Mouse (Mus musculus) neural tube, embryonic 11.5 days (tissue): ENCODE measurements around the gene Pex10. TPM values are rescaled to one million over a fixed set of nuclear protein-coding genes. Genes with fewer than 3 reads are reported as not detected.

Experiments used
- ATAC-seq: fragments of 200-750 bp; cut with Nextera tagmentation; 2 replicates; pipeline ENCODE4 v1.8.0; 2017; ENCODE audit warnings: moderate number of reproducible peaks, mild to moderate bottlenecking, moderate TSS enrichment, moderate library complexity; ENCODE audit not compliant: insufficient read depth, low FRiP score, low TSS enrichment
- DNase-seq: peaks from one replicate; pipeline ENCODE4 v3.0.0-alpha.2; 2015; ENCODE audit warnings: low spot score
- H3K27ac ChIP-seq: fragments of 300-500 bp; sonication (generic); 2 replicates; pipeline ENCODE4 v1.5.1; 2014; ENCODE audit warnings: low read depth, mild to moderate bottlenecking, low read length
- H3K27me3 ChIP-seq: fragments of 300-500 bp; sonication (generic); 2 replicates; pipeline ENCODE4 v1.6.1; 2014; ENCODE audit warnings: mild to moderate bottlenecking, low read length, mixed read lengths; ENCODE audit not compliant: control insufficient read depth, insufficient read depth
- H3K36me3 ChIP-seq: fragments of 300-500 bp; sonication (generic); 2 replicates; pipeline ENCODE4 v1.6.1; 2014; ENCODE audit warnings: mild to moderate bottlenecking, low read length, moderate library complexity, mixed read lengths; ENCODE audit not compliant: control insufficient read depth, insufficient read depth
- H3K4me1 ChIP-seq: fragments of 300-500 bp; sonication (generic); 2 replicates; pipeline ENCODE4 v1.6.1; 2014; ENCODE audit warnings: low read length, mixed read lengths; ENCODE audit not compliant: control insufficient read depth, insufficient read depth
- H3K4me2 ChIP-seq: fragments of 300-500 bp; sonication (generic); 2 replicates; pipeline ENCODE4 v1.6.1; 2014; ENCODE audit warnings: low read depth, mild to moderate bottlenecking, moderate library complexity
- H3K4me3 ChIP-seq: fragments of 300-500 bp; sonication (generic); 2 replicates; pipeline ENCODE4 v1.5.1; 2014; ENCODE audit warnings: low read depth, low read length
- H3K9ac ChIP-seq: fragments of 300-500 bp; sonication (generic); 2 replicates; pipeline ENCODE4 v1.6.1; 2014; ENCODE audit warnings: mild to moderate bottlenecking, low read length
- H3K9me3 ChIP-seq: fragments of 300-500 bp; sonication (generic); 2 replicates; pipeline ENCODE4 v1.6.1; 2016; ENCODE audit warnings: low read length; ENCODE audit not compliant: control insufficient read depth
- WGBS: fragments of 180-500 bp; shearing (Covaris S2); extraction: QIAGEN DNeasy Blood & Tissue Kit; methylation state at CpG from one replicate; pipeline ENCODE4 v1.1.7; 2014; 5-methylcytosine and 5-hydroxymethylcytosine counted together
- polyA plus RNA-seq: library from polyadenylated mRNA; unstranded; fragments of >200 nt; fragmentation: Nextera tagmentation; extraction: Ambion mirVana; gene quantifications from 2 replicates; pipeline ENCODE4 v1.2.1, GENCODE M21; 2014

Pex10 gene
- polyA plus RNA-seq, 1 experiment from 2014 or later, result 8.3 TPM

DNA sequence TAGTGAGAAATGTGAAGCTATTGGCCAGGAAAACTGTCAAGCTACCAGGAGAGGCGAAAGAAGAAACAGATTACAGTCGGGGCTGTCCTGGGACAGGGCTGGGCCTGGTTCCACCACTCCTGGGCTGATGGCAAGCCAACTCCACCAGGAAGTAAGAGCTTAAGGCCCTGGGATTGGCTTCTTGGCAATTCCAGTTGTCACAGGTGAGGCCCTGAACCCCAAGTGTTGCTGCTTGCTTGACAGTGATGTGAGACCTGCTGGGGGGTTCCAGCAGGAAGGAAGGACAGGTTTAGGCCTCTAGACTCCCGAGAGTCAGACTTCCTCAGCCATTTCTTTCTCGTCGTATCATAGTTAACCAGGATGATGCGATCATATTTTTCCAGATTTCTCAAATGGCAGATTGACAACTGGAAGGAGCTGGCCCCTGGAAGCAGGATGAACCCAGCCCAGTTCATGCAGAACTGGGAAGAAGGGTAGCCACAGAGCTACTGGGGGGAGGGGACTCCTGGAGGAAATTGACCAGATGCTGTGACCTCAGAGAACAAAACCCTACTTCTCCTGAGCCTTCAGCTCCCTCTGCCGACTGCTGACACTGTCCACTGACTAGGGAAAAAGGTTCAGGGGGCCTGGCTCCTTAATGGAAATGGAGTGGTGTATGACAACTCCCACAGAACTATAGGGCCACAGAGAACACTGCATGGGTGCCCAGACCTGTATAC is 26.8 kb downstream of the Pex10 start:
- H3K36me3 ChIP-seq, result no peaks in the 10 kb centered on the region
- WGBS, result 76% methylated on average over 7 of the region's 7 CpGs
- no peak overlapping the region for H3K9ac ChIP-seq
- ATAC-seq (no peak), DNase-seq (no peak)
- no peaks in the 10 kb centered on the region for H3K27me3 ChIP-seq
- H3K9me3 ChIP-seq, result no peaks in the 10 kb centered on the region
- no peaks in the 10 kb centered on the region for H3K4me1 ChIP-seq
- no peak overlapping the region for H3K27ac ChIP-seq
- no peak overlapping the region for H3K4me3 ChIP-seq
- no peak overlapping the region for H3K4me2 ChIP-seq

DNA sequence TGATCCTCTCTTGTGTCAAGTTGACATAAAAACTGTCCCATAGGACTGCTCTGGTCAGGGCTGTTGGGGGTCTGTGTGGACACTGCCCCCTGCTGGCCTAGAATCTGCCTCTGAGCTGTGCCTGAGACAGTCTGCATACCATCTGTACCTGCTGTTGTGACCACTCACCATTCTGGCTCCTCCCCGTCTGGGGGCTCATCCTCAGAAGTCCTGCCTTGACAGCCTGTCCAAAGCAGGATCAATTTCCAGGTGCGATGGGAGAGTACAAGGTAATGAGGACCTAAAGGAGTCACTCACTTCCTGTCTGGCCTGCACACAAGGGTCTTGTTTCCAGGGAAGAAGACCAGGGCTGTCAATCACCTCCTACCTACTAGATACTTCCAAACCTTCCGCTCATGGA is 27.7 kb downstream of the Pex10 start:
- DNase-seq (peak; percentile 60), ATAC-seq (peak; percentile 63)
- no peaks in the 10 kb centered on the region for H3K4me1 ChIP-seq
- H3K4me3 ChIP-seq, result no peak overlapping the region
- no peak overlapping the region for H3K4me2 ChIP-seq
- WGBS, result 72% methylated on average over 3 of the region's 3 CpGs
- no peak overlapping the region for H3K27ac ChIP-seq
- H3K9me3 ChIP-seq, result no peaks in the 10 kb centered on the region
- no peaks in the 10 kb centered on the region for H3K36me3 ChIP-seq
- no peaks in the 10 kb centered on the region for H3K27me3 ChIP-seq
- no peak overlapping the region for H3K9ac ChIP-seq

DNA sequence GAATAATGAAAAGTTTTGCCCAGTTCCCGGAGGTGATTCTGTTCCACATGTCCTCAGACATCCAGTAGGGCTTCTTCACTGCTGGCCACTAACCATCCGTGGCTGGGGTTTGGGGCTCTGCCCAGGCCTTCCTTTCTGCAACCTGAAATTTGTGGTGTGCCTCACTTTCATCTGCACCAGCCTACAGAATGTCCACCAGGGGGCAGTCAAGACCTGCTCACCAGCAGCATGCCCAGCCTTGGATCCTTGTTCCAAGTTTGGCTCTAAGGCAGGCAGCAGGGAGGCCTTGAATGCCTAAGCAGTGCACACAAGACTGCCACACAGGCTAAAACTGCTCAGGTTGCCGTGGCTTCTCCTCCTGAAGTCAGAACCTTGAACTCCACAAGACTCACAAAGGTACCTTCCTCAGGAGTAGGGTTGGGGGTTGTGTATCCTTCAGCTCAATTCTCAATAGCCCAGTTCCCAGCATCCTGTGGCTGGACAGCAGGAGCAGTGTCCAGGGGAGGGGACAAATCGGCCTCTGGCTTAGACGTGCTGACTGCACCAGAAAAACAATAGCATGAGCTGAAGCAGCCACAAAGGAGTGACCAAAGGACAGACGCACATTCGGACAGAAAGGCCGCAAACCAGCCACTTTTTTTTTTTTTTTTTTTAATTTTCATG is 28.6 kb downstream of the Pex10 start:
- H3K4me1 ChIP-seq, result no peaks in the 10 kb centered on the region
- ATAC-seq (peak; percentile 78), DNase-seq (peak; percentile 86)
- no peaks in the 10 kb centered on the region for H3K36me3 ChIP-seq
- 39% methylated on average over 8 of the region's 8 CpGs for WGBS
- no peak overlapping the region for H3K9ac ChIP-seq
- H3K4me3 ChIP-seq, result no peak overlapping the region
- no peaks in the 10 kb centered on the region for H3K9me3 ChIP-seq
- no peak overlapping the region for H3K27ac ChIP-seq
- H3K27me3 ChIP-seq, result no peaks in the 10 kb centered on the region
- no peak overlapping the region for H3K4me2 ChIP-seq

DNA sequence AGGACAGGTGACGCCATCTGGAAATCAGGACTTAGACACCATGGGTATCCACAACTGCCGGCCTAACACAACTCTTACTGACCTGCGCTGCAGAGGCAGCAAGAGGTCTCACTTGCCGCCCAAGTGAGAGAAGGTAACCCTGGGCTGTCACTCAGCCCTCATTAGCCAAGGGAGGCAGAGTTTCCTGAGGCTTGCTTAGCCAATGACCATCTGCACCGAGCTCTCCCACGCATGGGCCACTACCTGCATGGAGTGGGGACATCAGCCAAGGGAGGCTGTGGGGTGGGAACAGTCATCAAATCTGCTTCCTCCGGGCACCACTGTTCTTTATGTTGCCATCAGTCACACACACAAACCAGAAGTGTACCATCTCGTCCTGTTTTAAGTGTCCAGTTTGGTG is 29.2 kb downstream of the Pex10 start:
- 83% methylated on average over 8 of the region's 8 CpGs for WGBS
- H3K36me3 ChIP-seq, result no peaks in the 10 kb centered on the region
- H3K27ac ChIP-seq, result no peak overlapping the region
- no peaks in the 10 kb centered on the region for H3K4me1 ChIP-seq
- H3K9ac ChIP-seq, result no peak overlapping the region
- no peak overlapping the region for H3K4me2 ChIP-seq
- no peak for DNase-seq
- H3K9me3 ChIP-seq, result no peaks in the 10 kb centered on the region
- no peak for ATAC-seq
- H3K4me3 ChIP-seq, result no peak overlapping the region
- no peaks in the 10 kb centered on the region for H3K27me3 ChIP-seq

DNA sequence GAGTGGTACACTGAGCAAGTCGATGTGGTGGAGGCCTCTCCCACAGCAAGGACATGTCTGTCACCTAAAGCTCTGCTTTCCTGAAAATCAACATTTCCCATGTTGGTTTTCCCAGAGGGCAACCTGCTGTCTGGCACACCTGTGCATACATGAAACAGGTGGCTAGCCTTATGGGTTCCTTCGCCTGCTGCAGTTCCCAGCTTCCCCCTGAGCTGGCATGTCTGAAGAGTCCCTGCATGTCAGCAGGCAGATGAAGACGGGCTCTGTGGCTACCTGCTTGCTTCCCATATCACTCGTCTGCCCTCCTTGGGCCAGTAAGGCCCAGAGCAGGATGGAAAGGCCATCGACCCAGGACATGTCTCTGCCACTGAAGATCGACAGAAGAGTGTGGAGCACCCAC is 30.6 kb downstream of the Pex10 start:
- Histone ChIP-seq H3K4me3 (no peak overlapping the region), H3K36me3 (no peaks in the 10 kb centered on the region), H3K4me1 (no peaks in the 10 kb centered on the region), H3K9me3 (no peaks in the 10 kb centered on the region), H3K27ac (no peak overlapping the region), H3K9ac (no peak overlapping the region), H3K27me3 (no peaks in the 10 kb centered on the region), H3K4me2 (no peak overlapping the region)
- DNase-seq (no peak), ATAC-seq (no peak)
- 89% methylated on average over 6 of the region's 6 CpGs for WGBS

DNA sequence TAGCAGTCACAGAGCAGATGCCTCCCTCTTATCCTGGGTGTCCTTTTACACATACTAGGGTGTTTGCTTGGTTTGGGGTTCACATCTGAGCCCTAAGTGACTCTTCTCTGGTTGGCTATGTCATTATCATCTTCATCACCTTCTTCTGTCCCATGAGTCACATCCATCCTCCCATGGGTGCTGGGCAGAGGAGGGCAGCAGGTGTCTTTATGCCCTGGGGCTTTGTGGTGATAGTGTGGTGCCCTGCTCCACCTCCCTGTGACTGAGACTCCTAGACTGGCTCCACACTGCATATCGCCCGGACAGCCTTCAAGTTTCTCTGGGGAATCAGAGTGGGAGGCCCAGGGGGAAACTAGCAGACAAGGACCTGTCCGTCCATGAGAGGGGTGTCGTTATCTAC is 31.8 kb downstream of the Pex10 start:
- Histone ChIP-seq H3K27me3 (no peaks in the 10 kb centered on the region), H3K9me3 (no peaks in the 10 kb centered on the region), H3K36me3 (no peaks in the 10 kb centered on the region), H3K9ac (no peak overlapping the region), H3K4me1 (no peaks in the 10 kb centered on the region), H3K27ac (no peak overlapping the region), H3K4me3 (no peak overlapping the region), H3K4me2 (no peak overlapping the region)
- DNase-seq (no peak), ATAC-seq (no peak)
- WGBS, result 85% methylated on average over 4 of the region's 4 CpGs

GRCm38 (mm10) chr4:155107886-155108285 is 41.1 kb downstream of the Pex10 start:
- peaks cover 2% of the 10 kb centered on the region; the same call in 1 of the 2 replicates for H3K4me1 ChIP-seq
- DNase-seq, result no peak
- no peak overlapping the region for H3K27ac ChIP-seq
- no peaks in the 10 kb centered on the region for H3K36me3 ChIP-seq
- no peak overlapping the region for H3K4me3 ChIP-seq
- no peaks in the 10 kb centered on the region for H3K27me3 ChIP-seq
- no peak for ATAC-seq
- 98% methylated on average over 4 of the region's 4 CpGs for WGBS
- no peak overlapping the region for H3K9ac ChIP-seq
- H3K9me3 ChIP-seq, result no peaks in the 10 kb centered on the region
- no peak overlapping the region for H3K4me2 ChIP-seq

DNA sequence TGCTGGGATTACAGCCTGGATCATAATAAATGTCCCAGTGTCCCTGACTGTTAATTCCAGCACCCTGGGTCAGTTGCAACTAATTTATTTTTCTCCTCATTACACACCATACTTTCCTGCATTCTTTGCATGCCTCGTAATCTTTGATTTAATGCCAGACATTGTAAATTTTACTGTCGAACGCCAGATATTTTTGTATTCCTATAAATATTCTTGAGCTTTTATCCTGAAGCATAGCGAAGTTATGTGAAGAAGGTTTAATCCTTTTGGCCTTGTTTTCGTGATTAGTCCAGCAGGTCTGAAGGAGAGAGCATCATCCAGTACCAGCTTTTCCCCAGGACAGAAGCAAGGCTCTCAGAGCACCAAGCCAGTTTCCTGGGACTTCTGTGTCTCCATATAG is 42.7 kb downstream of the Pex10 start:
- Histone ChIP-seq H3K27me3 (no peaks in the 10 kb centered on the region), H3K27ac (no peak overlapping the region), H3K9ac (no peak overlapping the region), H3K4me3 (no peak overlapping the region), H3K4me2 (no peak overlapping the region), H3K4me1 (peaks cover 2% of the 10 kb centered on the region; the same call in 1 of the 2 replicates), H3K36me3 (no peaks in the 10 kb centered on the region), H3K9me3 (no peaks in the 10 kb centered on the region)
- ATAC-seq (no peak), DNase-seq (no peak)
- 90% methylated on average over 5 of the region's 5 CpGs for WGBS
